Mouse (Mus musculus): ENCODE measurements around the gene Gramd1b.

Gene Gramd1b

GRCm38 (mm10) chr9:40430969-40431368, 100.2 kb downstream of the Gramd1b start:
- in situ Hi-C loops (cut with MboI; ENCODE audit: low sequenced_read_pairs) = no loop called here

- in situ Hi-C loops (cut with MboI; ENCODE audit: low sequenced_read_pairs) = no loop called here
These were observed 103.5 kb downstream of the Gramd1b start for GRCm38 (mm10) chr9:40427663-40428062.

GRCm38 (mm10) chr9:40426282-40426964, 104.8 kb downstream of the Gramd1b start:
- in situ Hi-C loops (cut with MboI; ENCODE audit: low sequenced_read_pairs) = no loop called here

GRCm38 (mm10) chr9:40424874-40425273, 106.3 kb downstream of the Gramd1b start:
- in situ Hi-C loops (cut with MboI; ENCODE audit: low sequenced_read_pairs) = no loop called here

- in situ Hi-C loops (cut with MboI; ENCODE audit: low sequenced_read_pairs) = no loop called here
These were observed 107.7 kb downstream of the Gramd1b start for GRCm38 (mm10) chr9:40423427-40423867.

GRCm38 (mm10) chr9:40422368-40423057, 108.7 kb downstream of the Gramd1b start:
- in situ Hi-C loops (cut with MboI; ENCODE audit: low sequenced_read_pairs) = no loop called here

- in situ Hi-C loops (cut with MboI; ENCODE audit: low sequenced_read_pairs) = no loop called here
These were observed 110.4 kb downstream of the Gramd1b start for GRCm38 (mm10) chr9:40420652-40421335.

GRCm38 (mm10) chr9:40418803-40419202, 112.4 kb downstream of the Gramd1b start:
- in situ Hi-C loops (cut with MboI; ENCODE audit: low sequenced_read_pairs) = no loop called here

- in situ Hi-C loops (cut with MboI; ENCODE audit: low sequenced_read_pairs) = no loop called here
These were observed 115.0 kb downstream of the Gramd1b start for GRCm38 (mm10) chr9:40416150-40416549.

- in situ Hi-C loops (cut with MboI; ENCODE audit: low sequenced_read_pairs) = no loop called here
These were observed 116.0 kb downstream of the Gramd1b start for GRCm38 (mm10) chr9:40414904-40415766.

- in situ Hi-C loops (cut with MboI; ENCODE audit: low sequenced_read_pairs) = no loop called here
These were observed 116.7 kb downstream of the Gramd1b start for GRCm38 (mm10) chr9:40414498-40414903.

- in situ Hi-C loops (cut with MboI; ENCODE audit: low sequenced_read_pairs) = no loop called here
These were observed 117.6 kb downstream of the Gramd1b start for GRCm38 (mm10) chr9:40413601-40414000.

GRCm38 (mm10) chr9:40412931-40413330, 118.3 kb downstream of the Gramd1b start:
- in situ Hi-C loops (cut with MboI; ENCODE audit: low sequenced_read_pairs) = no loop called here

- in situ Hi-C loops (cut with MboI; ENCODE audit: low sequenced_read_pairs) = no loop called here
These were observed 118.9 kb downstream of the Gramd1b start for GRCm38 (mm10) chr9:40412246-40412645.

- in situ Hi-C loops (cut with MboI; ENCODE audit: low sequenced_read_pairs) = no loop called here
These were observed 120.3 kb downstream of the Gramd1b start for GRCm38 (mm10) chr9:40410895-40411294.

- in situ Hi-C loops (cut with MboI; ENCODE audit: low sequenced_read_pairs) = no loop called here
These were observed 122.1 kb downstream of the Gramd1b start for GRCm38 (mm10) chr9:40409071-40409470.

GRCm38 (mm10) chr9:40408415-40408814, 122.8 kb downstream of the Gramd1b start:
- in situ Hi-C loops (cut with MboI; ENCODE audit: low sequenced_read_pairs) = no loop called here

- in situ Hi-C loops (cut with MboI; ENCODE audit: low sequenced_read_pairs) = no loop called here
These were observed 123.3 kb downstream of the Gramd1b start for GRCm38 (mm10) chr9:40407876-40408275.

- in situ Hi-C loops (cut with MboI; ENCODE audit: low sequenced_read_pairs) = no loop called here
These were observed 125.4 kb downstream of the Gramd1b start for GRCm38 (mm10) chr9:40405804-40406203.

GRCm38 (mm10) chr9:40405263-40405662, 125.9 kb downstream of the Gramd1b start:
- in situ Hi-C loops (cut with MboI; ENCODE audit: low sequenced_read_pairs) = no loop called here

- in situ Hi-C loops (cut with MboI; ENCODE audit: low sequenced_read_pairs) = no loop called here
These were observed 126.5 kb downstream of the Gramd1b start for GRCm38 (mm10) chr9:40404637-40405036.
